Mouse (Mus musculus): ENCODE results near the gene Socs3. TPM values are rescaled to one million over a fixed set of nuclear protein-coding genes. Genes with fewer than 3 reads are reported as not detected.
A peak's percentile ranks its signal among the peaks of the same experiment; 100 is the strongest.

Socs3 gene
- total RNA-seq, 2 experiments from 2014 or later = 11.8 to 12.7 TPM

GRCm38 (mm10) chr11:117958197-117958596 is 11.7 kb downstream of the Socs3 start:
- no peak for DNase-seq (ENCODE audit: low spot score in 2 of 2)

DNA sequence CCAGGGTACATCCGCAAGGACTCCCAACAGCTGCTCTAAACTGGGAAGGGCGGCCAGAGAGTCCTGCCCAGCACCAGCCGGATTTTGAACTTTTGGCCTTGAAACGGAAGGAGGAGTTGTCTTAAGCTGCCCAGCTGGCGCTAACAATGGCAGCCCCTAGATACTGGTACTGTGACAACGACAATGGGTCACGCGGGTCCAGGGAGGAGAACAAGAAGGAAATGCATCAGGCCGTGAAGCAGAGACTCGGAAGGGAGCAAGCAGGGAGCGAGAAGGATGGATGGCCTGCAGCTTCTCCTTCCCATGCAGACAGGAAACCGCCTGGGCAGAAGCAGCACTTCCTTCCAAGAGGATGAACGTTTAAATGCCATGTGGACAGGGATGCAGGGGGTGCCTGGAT is 14.2 kb downstream of the Socs3 start:
- no peak for DNase-seq (ENCODE audit: low spot score in 2 of 2)

DNA sequence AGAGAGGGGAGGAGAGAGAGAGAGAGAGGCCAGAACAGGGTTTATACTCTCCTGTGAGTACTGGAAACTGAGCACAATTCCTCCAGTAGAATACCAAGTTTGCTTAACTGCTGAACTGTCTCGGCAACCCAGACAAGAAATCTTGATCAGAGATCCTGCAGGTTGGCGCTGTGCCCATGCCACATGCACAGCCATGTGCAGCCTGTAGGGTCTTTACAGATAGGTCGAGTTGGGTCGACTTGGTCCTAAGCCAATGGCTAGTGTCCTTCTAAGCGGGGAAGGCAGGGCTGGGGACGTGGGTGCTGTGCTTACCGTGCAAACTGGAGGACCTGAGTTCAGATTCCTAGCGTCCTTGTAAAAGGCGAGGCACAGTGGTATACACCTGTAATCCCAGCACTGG is 15.0 kb downstream of the Socs3 start:
- no peak for DNase-seq (ENCODE audit: low spot score in 2 of 2)

GRCm38 (mm10) chr11:117954094-117954493 is 15.8 kb downstream of the Socs3 start:
- DNase-seq (ENCODE audit: low spot score in 2 of 2) = no peak

- DNase-seq (ENCODE audit: low spot score in 2 of 2) = no peak
These were observed 17.5 kb downstream of the Socs3 start for GRCm38 (mm10) chr11:117952174-117952933.

GRCm38 (mm10) chr11:117951391-117951790 is 18.5 kb downstream of the Socs3 start:
- no peak for DNase-seq (ENCODE audit: low spot score in 2 of 2)

GRCm38 (mm10) chr11:117949392-117950091 is 20.3 kb downstream of the Socs3 start:
- DNase-seq (ENCODE audit: low spot score in 2 of 2) = no peak

GRCm38 (mm10) chr11:117946996-117947419 is 22.8 kb downstream of the Socs3 start:
- no peak for DNase-seq (ENCODE audit: low spot score in 2 of 2)

DNA sequence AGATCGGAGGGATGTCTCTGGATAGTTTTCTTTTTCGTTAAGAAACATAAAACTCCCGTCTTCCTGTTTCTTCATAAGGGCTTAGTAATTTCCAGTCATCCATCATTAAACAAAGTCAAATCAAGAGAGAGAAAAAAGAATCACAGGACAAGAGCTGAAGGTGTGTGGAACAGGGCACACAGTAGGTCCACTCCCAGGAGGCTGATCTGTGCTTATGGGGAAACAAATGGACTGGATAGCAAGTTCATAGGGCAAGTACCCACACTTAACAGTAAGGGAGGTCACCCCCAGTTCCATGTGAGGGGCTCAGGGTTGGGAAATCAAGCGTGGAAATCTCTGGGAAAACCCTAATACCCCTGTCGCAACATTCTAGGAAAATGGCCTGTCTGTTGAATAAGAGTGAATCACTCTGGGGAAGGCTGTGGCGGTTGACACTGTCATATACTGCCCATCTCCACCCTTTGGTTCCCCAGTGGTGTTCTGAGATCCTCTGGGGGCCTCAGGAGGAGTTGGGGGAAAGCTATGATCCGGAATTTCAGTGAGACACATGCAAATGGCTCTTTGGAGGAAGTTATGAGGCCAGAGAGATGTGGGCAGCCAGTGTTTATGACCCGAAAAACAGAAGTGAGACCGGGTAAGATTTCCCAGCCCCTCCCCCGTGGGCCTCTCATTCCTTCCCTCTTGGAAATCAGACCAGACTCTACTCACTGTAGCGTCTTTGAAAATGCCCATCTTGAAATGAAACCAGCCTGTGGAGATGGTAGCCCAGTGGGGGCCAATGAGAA is 23.5 kb downstream of the Socs3 start:
- no peak for DNase-seq (ENCODE audit: low spot score in 2 of 2)

DNA sequence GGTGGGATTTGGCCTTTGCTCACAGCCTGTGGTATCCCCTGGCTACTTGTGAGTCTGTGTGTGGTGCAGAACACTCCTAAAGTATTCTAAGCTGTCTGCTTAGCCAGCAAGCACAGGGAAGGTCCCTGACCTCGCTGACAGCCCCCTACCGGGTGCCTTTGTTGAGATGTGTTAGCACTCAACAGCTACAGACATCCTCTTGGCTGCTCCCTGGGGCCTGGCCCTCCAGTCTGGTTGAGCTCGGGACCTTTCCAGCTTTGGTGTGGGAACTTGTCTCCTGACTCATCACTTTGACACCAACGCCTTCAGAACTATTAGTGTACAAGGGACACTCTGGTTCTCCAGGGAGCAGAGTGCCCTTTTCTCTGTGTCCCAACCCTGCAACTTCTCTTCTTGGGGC is 28.0 kb downstream of the Socs3 start:
- DNase-seq (ENCODE audit: low spot score in 2 of 2) = no peak

DNA sequence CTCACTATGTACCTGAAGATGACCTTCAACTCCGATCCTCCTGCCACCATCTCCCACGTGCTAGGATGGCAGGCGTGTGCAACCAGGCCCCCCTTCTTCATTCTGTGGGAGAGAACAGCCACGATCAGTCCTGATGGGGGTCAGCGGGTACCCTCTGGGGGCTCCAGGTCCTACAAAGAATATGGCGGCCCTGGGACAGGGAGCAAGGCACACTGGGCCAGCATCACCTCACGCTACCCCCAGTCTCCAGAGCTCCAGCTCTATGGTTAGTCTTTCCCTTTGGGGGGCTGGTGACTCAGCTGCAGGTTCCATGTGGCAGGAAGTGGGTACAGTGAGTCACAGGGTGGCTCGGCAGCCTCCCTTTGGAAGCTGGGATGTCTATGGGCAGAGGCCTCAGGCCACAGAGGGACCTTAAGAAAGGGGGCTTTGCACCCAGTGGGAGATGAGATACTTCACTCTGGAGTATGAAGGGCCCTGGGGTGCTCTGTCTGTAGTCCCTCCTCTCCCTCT is 28.5 kb downstream of the Socs3 start:
- DNase-seq (ENCODE audit: low spot score in 2 of 2) = no peak

- DNase-seq (ENCODE audit: low spot score in 2 of 2) = no peak
These were observed 29.0 kb downstream of the Socs3 start for GRCm38 (mm10) chr11:117940881-117941280.

GRCm38 (mm10) chr11:117939741-117940285 is 30.0 kb downstream of the Socs3 start:
- peak in 1 of 2 experiments; percentile 43 for DNase-seq (ENCODE audit: low spot score in 2 of 2)

- no peak for DNase-seq (ENCODE audit: low spot score in 2 of 2)
These were observed 30.7 kb downstream of the Socs3 start for GRCm38 (mm10) chr11:117939004-117939730.

DNA sequence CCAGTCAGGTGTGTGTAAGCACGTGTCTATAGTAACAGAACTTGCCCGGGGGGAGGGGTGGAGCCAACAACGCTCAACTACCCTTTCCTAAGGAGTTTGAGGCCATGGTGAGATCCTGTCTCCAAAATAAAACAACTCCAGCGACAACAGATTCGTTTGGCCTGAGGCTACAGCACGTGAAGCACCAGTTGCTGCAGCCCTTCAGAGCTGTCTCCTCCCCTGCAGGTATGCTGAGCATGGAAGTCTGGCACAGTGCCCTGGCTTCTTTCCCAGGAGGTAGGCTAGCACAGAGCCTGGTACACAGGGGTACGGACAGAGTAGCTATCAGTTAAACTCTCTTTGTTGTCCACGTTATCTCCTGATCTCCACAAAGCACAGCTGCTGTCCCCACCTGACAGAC is 33.6 kb downstream of the Socs3 start:
- no peak for DNase-seq (ENCODE audit: low spot score in 2 of 2)

DNA sequence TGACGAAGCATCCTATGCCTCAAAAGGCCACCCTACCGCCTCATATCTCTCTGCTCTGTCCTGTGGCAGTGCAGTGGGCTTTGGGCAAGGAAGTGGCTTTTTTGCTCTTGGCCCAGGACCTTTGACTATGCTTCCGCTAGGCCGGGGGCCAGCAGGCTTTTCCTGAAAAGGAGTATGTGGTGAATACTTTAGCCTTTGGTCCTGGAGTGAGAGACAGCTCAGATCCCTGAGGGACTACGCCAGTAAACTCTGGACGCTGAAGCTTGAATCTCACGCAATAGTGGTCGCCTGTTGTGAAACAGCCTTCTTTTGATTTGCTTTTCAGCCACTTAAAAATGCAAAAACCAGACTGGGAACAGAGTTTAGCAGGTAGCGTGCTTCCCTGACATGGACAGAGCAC is 34.2 kb downstream of the Socs3 start:
- no peak for DNase-seq (ENCODE audit: low spot score in 2 of 2)

DNA sequence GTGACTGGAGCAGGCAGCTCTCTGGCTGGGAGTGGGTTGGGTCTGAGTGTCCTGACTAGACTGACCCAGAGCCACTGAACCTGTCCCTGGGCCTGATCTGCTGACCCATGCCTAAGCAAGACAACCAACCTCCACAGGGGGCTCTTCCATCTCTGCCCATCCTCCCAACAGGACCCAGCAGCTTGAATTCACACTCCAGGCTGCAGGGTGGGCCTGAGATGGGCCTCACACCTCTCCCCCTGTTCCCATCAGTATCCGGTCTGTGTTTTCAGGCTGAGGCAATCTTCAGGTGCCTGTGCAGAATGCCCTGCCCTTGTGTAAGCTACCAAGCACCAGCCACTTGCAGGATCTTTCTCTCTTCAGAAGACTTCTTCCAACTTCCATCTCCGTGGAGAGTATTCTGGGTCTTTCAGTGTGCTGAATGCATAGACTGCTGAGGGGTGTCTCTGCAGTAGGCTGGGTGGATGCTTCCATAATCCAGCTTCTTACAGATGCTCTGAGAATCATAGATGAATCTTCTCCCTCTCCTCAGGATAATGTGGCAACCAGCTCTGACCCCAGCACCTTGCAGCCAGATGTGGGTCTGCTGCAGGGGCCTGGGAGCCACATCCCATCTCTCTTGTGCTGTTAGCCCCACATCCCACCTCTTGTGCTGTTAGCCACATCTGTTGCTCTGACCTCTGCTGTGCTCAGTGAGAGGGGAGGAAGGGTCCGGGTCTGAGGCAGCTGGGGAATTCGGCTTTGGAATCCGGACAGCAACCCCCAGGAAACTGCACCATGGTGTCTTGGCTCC is 35.1 kb downstream of the Socs3 start:
- no peak for DNase-seq (ENCODE audit: low spot score in 2 of 2)

- DNase-seq (ENCODE audit: low spot score in 2 of 2) = no peak
These were observed 35.7 kb downstream of the Socs3 start for GRCm38 (mm10) chr11:117934168-117934567.

GRCm38 (mm10) chr11:117932195-117932594 is 37.7 kb downstream of the Socs3 start:
- no peak for DNase-seq (ENCODE audit: low spot score in 2 of 2)

GRCm38 (mm10) chr11:117931576-117931975 is 38.3 kb downstream of the Socs3 start:
- DNase-seq (ENCODE audit: low spot score in 2 of 2) = no peak
